Mouse (Mus musculus) adrenal gland, postnatal 14 days (tissue): ENCODE measurements at regions not wholly inside any gene's neighbourhood (a gene's known extent, or its start where the extent isn't known, plus 50 kb on each side); places are given as distances from the start of the nearest gene placed in this dataset.
"Not testable (repeated sequence)": the region's sequence is repeated elsewhere in the genome, so short reads cannot be mapped to it uniquely, and the experiment has no call there.

Experiments used
- DNase-seq: peaks from one replicate; pipeline ENCODE4 v3.0.0; 2021; ENCODE audit warnings: mixed read lengths

DNA sequence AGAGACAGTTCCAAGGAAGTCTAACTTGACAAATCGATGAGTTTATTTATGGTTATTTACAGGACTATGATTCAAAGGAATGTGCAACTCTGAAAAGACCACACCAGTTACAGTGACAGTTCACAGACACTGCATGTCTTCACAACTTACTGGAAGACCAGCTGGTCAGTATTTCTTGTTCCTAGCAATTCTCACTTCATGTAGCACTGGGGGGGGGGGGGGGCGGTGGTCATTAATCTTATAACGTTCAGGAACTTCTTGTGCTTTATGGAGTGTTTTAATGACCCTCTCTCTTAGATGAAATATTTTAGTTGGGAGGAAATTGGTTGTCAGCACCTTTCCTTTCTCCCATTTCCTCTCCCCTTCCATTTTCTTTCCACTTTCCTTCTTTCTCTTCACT, 1752.1 kb upstream of the Cntnap5a start:
- no peak for DNase-seq

DNA sequence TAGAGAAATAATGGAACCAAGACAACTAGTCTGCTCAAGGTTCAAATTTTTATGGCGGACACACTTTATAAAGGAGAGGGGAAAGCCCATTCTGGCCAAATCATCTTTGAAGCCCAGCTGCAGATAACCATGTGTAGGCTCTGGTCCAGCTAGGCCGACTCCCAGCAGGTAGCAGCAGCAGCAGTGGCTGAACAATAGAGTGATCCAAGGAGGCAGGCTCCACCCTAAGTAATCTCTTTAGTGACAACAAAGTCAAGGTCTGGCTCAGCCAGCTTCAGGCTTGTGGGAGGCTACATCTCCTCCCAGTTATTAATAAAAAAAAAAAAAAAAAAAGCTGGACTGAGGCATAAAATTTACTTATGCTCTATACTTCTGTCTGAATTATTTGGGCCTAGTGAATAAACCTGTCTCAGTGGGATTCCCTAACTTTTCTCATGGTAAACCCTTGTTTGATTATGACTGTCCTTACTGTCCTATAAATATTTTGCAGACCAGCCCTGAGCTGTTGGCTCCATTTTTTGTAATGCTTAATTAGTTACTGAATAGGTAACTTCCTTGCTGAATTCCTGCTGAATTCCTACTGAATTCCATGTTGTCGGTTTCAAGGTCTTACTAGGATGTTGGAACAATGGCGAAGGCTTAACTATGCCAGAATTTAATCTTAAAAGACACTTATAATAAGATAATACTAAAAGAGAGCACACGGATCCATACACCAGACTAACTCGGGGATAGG, 1726.4 kb upstream of the Cntnap5a start:
- no peak for DNase-seq

DNA sequence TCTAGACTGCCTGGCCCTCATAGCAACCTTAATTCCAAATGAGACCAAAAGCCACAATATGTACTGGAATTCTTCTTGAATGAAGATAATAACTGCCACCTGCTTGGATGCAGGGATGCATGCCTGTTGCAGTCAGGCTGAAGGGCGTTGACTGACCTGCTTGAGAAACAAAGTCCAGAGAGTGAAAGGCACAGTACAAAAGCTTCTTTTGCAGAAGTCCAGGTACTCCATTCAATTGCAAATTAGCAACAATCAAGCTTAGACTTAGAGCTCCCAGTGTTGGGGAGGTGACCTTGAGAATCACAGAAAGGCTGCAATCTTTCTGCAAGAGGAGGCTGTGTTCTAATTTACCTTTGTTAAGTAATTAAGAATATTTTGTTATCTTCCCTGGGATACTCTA, 1725.3 kb upstream of the Cntnap5a start:
- not testable (repeated sequence) for DNase-seq

DNA sequence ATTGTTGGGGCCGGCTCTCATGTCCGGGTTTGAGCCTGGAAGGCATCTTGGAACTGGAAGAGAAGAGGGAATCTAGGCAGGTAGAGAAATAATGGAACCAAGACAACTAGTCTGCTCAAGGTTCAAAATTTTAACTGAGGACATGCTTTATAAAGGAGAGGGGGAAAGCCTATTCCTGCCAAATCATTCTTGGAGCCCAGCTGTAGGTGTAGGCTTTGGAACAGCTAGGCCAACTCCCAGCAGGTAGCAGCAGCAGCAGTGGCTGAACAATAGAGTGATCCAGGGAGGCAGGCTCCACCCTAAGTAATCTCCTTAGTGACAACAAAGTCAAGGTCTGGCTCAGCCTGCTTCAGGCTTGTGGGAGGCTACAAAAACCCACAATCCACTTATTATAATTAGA, 1720.6 kb upstream of the Cntnap5a start:
- DNase-seq = not testable (repeated sequence)

DNA sequence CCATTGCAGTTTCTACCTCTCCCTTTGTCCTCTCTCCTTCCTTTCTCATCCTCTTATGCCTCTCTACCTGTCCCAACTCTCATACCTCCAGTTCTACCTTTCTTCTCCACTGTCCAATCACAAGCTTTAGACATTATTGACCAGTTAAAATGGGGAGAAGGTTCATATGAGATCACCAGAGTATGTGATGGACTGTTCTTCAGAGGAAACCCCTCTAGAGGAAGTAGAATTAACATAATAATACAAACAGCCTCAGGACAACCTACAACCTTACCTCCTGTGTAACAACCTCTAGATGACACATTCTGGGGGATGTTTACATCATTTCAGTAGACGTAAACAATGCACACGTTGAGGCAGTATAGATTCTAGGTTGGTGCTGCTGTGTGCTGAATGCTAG, 1720.1 kb upstream of the Cntnap5a start:
- no peak for DNase-seq

DNA sequence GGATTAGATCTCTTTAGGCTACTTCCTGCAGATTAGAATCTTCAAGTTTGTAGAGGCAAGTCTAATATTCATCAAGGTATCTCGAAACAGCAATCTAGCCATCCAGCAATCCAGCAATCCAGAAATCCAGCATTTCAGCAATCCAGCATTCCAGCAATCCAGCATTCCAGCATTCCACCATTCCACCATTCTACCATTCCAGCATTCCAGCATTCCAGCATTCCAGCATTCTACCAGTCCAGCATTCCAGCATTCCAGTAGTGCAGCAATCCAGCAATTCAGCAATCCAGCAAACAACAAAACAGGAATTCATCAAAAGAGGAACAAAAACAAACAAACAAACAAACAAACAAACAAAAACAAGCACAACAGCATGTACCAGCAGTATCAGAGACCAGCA, 1713.9 kb upstream of the Cntnap5a start:
- DNase-seq = no peak

DNA sequence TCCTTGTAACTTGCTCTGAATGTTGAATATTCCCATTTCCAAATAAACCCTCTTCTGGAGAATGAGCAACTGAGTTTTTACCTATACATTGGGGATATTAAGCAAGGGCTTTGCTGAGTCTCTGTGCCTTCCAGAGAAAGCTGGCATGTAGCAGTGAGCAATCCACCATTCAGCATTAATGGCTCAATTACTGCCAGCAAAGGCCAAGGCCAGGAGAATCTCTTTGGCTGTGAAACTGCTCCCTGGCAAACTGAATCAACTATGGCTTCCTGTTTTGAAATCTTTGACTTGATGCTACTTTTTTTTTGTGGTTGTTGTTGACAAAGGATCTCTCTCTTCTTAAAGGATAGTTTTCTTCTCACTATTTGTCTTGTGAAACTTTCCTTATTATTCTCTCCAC, 1704.4 kb upstream of the Cntnap5a start:
- peak; percentile 49 for DNase-seq

DNA sequence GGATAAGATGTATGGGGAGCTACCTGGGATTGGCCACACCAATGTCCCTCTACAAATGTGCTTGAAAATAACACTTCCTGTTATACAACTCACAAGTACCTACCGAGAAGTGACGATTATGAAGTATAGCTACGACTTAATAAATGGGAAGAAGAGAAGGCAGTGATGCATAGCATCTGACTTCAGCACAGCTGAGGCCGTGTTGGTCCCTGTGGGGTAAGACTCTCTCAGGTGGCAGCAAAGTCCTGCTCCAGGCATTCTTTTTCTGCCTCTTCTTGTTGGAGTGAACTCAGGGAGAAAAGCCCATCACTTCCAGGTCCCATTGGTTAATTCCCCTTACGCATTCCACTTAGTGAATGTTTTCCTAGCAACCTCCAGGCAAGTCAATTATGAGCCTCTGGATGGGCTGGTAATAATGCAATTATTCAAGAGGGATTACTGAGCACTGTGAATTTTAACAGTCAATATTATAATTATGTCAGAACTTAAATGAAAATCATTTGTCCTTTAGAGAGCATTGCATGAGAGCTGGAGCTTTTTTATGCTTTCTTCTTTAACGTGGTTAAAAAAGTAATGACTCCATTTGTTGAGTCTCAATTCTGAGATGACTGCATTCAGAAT, 1694.8 kb upstream of the Cntnap5a start:
- DNase-seq = no peak

DNA sequence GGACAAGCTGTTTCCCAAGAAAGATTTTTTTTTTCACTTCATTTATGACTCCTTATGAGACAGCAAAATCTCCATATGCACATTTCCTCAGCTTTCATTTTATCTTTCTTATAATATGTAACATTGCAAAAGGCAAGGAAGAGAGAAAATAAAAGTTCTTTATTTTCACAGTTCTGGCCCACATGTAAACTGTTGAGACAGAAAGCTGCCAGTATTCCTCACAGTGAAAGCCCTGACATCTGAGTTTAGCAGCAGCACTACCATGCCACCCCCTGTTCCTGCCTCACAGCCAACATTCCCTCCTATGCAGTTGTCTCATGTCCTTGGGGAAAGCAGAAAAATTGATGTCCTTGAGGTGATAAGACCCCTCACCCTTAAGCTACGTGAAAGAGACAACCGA, 1692.1 kb upstream of the Cntnap5a start:
- no peak for DNase-seq

DNA sequence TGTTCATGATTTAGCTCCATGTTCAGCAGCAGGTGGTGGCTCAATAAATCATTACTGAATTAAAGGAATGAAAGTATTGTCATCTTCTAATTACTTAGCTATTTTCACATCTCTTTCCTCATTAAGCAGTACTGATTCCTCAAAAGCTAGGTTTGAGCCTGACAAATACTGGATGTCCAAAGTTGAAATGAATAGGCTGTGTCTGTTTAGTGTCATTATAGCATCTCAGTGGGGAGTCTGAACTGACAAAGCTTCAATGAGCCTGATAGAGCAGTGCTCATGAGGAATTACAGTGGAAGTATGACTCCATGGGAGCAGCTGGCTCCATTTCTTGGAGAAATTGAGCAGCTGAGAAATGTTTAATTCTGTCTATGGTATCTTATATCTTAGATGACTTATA, 1646.7 kb upstream of the Cntnap5a start:
- DNase-seq = no peak

DNA sequence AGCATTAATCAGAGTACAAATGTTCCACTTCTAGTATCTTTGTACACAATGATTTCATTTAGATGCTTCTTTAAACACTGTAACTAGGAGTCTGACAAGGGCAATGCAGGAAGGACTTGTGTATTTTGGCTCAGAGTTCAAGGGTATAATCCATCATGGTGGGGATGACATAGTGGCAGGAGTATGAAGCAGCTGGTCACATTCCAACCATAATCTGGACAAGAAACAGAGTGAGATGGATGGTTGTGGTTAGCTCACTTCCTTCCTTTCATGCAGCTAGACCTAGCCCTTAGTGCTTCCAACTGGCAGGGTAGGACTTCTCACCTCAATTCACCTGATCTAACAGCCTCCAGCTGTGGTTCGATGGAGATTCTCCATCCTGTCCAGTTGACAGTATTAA, 1645.2 kb upstream of the Cntnap5a start:
- DNase-seq = peak; percentile 58

DNA sequence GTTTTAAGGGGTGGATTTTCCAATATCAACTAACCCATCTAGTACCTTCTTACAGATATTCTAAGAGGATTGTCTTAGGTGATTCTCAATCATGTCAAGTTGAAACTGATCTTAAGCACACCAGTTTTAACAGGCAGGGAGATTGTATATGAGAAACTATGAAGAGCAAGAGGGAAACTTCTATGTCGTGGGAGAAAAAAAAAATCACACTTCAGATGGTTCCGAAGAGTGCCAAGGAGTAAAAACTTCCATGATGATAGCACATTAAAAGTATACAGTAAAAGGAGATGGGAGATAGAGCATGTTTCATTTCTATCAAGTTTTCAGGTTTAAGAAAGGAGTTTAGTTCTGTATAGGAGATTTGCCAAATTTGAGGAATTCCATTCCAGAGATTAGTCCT, 1621.5 kb upstream of the Cntnap5a start:
- no peak for DNase-seq

DNA sequence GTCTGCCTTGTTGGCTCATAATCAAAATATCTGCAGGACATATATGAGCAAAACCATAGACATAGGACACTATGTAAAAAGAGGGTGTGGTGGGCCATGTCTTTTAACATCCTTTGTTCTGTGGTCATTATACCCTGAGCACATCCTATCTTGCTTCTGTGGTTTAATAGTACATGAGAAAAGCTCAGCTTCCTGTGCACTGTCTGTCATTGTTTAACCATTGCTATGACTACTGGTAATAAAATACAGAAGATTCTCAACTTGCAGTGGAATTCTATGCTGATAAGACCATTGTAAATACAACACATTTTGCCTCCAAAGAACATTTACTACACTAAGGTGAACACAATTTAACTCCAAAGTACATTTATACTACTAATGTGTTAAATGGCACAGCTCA, 1610.0 kb upstream of the Cntnap5a start:
- DNase-seq = no peak
